Mouse (Mus musculus): ENCODE measurements at regions not wholly inside any gene's neighbourhood (a gene's known extent, or its start where the extent isn't known, plus 50 kb on each side); places are given as distances from the start of the nearest gene placed in this dataset.

- Histone ChIP-seq H3K4me3 (ENCODE audit: insufficient read depth, low read depth, low read length) (no peak overlapping the region), H3K4me1 (ENCODE audit: control insufficient read depth, insufficient read depth, low read length) (peaks cover 4% of the 10 kb centered on the region), H3K27ac (ENCODE audit: insufficient read depth, low read depth, low read length) (no peak overlapping the region)
- TF ChIP-seq CTCF (IDR thresholded peaks at IDR 0.05; ENCODE audit: insufficient read depth, low read depth, low read length) (no peak), POLR2A (IDR thresholded peaks at IDR 0.05; ENCODE audit: insufficient read depth, low read depth, low read length) (no peak)
- WGBS: 18% methylated on average over 2 of the region's 2 CpGs
Observed at GRCm38 (mm10) chr16:27878499-27878898, 489.8 kb downstream of the Ccdc50 start.

- TF ChIP-seq CTCF (IDR thresholded peaks at IDR 0.05; ENCODE audit: insufficient read depth, low read depth, low read length) (no peak), POLR2A (IDR thresholded peaks at IDR 0.05; ENCODE audit: insufficient read depth, low read depth, low read length) (no peak)
- Histone ChIP-seq H3K27ac (ENCODE audit: insufficient read depth, low read depth, low read length) (peak overlapping the region; percentile 97), H3K4me1 (ENCODE audit: control insufficient read depth, insufficient read depth, low read length) (peaks cover 4% of the 10 kb centered on the region), H3K4me3 (ENCODE audit: insufficient read depth, low read depth, low read length) (no peak overlapping the region)
- 15% methylated on average over 3 of the region's 3 CpGs for WGBS
Observed at GRCm38 (mm10) chr16:27878950-27879349, 490.3 kb downstream of the Ccdc50 start.

GRCm38 (mm10) chr16:27884363-27884762, 495.7 kb downstream of the Ccdc50 start:
- H3K4me1 ChIP-seq (ENCODE audit: control insufficient read depth, insufficient read depth, low read length): no peaks in the 10 kb centered on the region
- 49% methylated on average over 2 of the region's 2 CpGs for WGBS
- no peak overlapping the region for H3K4me3 ChIP-seq (ENCODE audit: insufficient read depth, low read depth, low read length)
- TF ChIP-seq POLR2A (IDR thresholded peaks at IDR 0.05; ENCODE audit: insufficient read depth, low read depth, low read length) (no peak), CTCF (IDR thresholded peaks at IDR 0.05; ENCODE audit: insufficient read depth, low read depth, low read length) (no peak)
- 0 out of 2 replicates have a peak overlapping the region, but pooled peaks have one; percentile 4 for H3K27ac ChIP-seq (ENCODE audit: insufficient read depth, low read depth, low read length)

GRCm38 (mm10) chr16:27906036-27906435, 517.4 kb downstream of the Ccdc50 start:
- WGBS: 0% methylated on average over 2 of the region's 2 CpGs
- no peaks in the 10 kb centered on the region for H3K4me1 ChIP-seq (ENCODE audit: control insufficient read depth, insufficient read depth, low read length)
- no peak overlapping the region for H3K27ac ChIP-seq (ENCODE audit: insufficient read depth, low read depth, low read length)
- no peak for TF ChIP-seq CTCF (IDR thresholded peaks at IDR 0.05; ENCODE audit: insufficient read depth, low read depth, low read length)
- no peak for TF ChIP-seq POLR2A (IDR thresholded peaks at IDR 0.05; ENCODE audit: insufficient read depth, low read depth, low read length)
- no peak overlapping the region for H3K4me3 ChIP-seq (ENCODE audit: insufficient read depth, low read depth, low read length)

GRCm38 (mm10) chr16:27915422-27915821, 526.8 kb downstream of the Ccdc50 start:
- 83% methylated on average over 1 of the region's 1 CpGs for WGBS
- H3K4me1 ChIP-seq (ENCODE audit: control insufficient read depth, insufficient read depth, low read length): no peaks in the 10 kb centered on the region
- TF ChIP-seq CTCF (IDR thresholded peaks at IDR 0.05; ENCODE audit: insufficient read depth, low read depth, low read length) (no peak), POLR2A (IDR thresholded peaks at IDR 0.05; ENCODE audit: insufficient read depth, low read depth, low read length) (no peak)

GRCm38 (mm10) chr16:27925528-27926360, 537.1 kb downstream of the Ccdc50 start:
- no peak overlapping the region for H3K4me3 ChIP-seq (ENCODE audit: insufficient read depth, low read depth, low read length)
- H3K4me1 ChIP-seq (ENCODE audit: control insufficient read depth, insufficient read depth, low read length): no peaks in the 10 kb centered on the region
- H3K27ac ChIP-seq (ENCODE audit: insufficient read depth, low read depth, low read length): peak overlapping the region; percentile 67
- TF ChIP-seq POLR2A (IDR thresholded peaks at IDR 0.05; ENCODE audit: insufficient read depth, low read depth, low read length) (no peak), CTCF (IDR thresholded peaks at IDR 0.05; ENCODE audit: insufficient read depth, low read depth, low read length) (no peak)
- 34% methylated on average over 7 of the region's 7 CpGs for WGBS

More at GRCm38 (mm10) chr16:27915422-27915821, 526.8 kb downstream of the Ccdc50 start:
- H3K27ac ChIP-seq (ENCODE audit: insufficient read depth, low read depth, low read length): no peak overlapping the region
- no peak overlapping the region for H3K4me3 ChIP-seq (ENCODE audit: insufficient read depth, low read depth, low read length)

- TF ChIP-seq POLR2A (IDR thresholded peaks at IDR 0.05; ENCODE audit: insufficient read depth, low read depth, low read length): no peak
- TF ChIP-seq CTCF (IDR thresholded peaks at IDR 0.05; ENCODE audit: insufficient read depth, low read depth, low read length): no peak
- Histone ChIP-seq H3K27ac (ENCODE audit: insufficient read depth, low read depth, low read length) (no peak overlapping the region), H3K4me3 (ENCODE audit: insufficient read depth, low read depth, low read length) (no peak overlapping the region), H3K4me1 (ENCODE audit: control insufficient read depth, insufficient read depth, low read length) (no peaks in the 10 kb centered on the region)
- 33% methylated on average over 1 of the region's 1 CpGs for WGBS
Observed at GRCm38 (mm10) chr16:27926361-27926651, 537.6 kb downstream of the Ccdc50 start.

- no peak overlapping the region for H3K4me3 ChIP-seq (ENCODE audit: insufficient read depth, low read depth, low read length)
- no peaks in the 10 kb centered on the region for H3K4me1 ChIP-seq (ENCODE audit: control insufficient read depth, insufficient read depth, low read length)
- TF ChIP-seq CTCF (IDR thresholded peaks at IDR 0.05; ENCODE audit: insufficient read depth, low read depth, low read length) (no peak), POLR2A (IDR thresholded peaks at IDR 0.05; ENCODE audit: insufficient read depth, low read depth, low read length) (no peak)
- WGBS: 58% methylated on average over 3 of the region's 3 CpGs
- no peak overlapping the region for H3K27ac ChIP-seq (ENCODE audit: insufficient read depth, low read depth, low read length)
Observed at GRCm38 (mm10) chr16:27949291-27949690, 560.6 kb downstream of the Ccdc50 start.

GRCm38 (mm10) chr16:27949811-27950210, 561.1 kb downstream of the Ccdc50 start:
- no peaks in the 10 kb centered on the region for H3K4me1 ChIP-seq (ENCODE audit: control insufficient read depth, insufficient read depth, low read length)
- peak overlapping the region; percentile 75 for H3K27ac ChIP-seq (ENCODE audit: insufficient read depth, low read depth, low read length)
- WGBS: 13% methylated on average over 3 of the region's 3 CpGs
- TF ChIP-seq POLR2A (IDR thresholded peaks at IDR 0.05; ENCODE audit: insufficient read depth, low read depth, low read length) (no peak), CTCF (IDR thresholded peaks at IDR 0.05; ENCODE audit: insufficient read depth, low read depth, low read length) (no peak)
- H3K4me3 ChIP-seq (ENCODE audit: insufficient read depth, low read depth, low read length): no peak overlapping the region
